Mouse (Mus musculus) heart, embryonic 11.5 days (tissue): ENCODE measurements around the gene Itm2c. TPM values are rescaled to one million over a fixed set of nuclear protein-coding genes. Genes with fewer than 3 reads are reported as not detected.

Experiments used
- ATAC-seq: fragments of 200-750 bp; cut with Nextera tagmentation; replicated peaks from 2 replicates; pipeline ENCODE4 v1.8.0; 2017; ENCODE audit warnings: moderate library complexity; ENCODE audit not compliant: insufficient number of reproducible peaks, low FRiP score, low TSS enrichment
- H3K27ac ChIP-seq: fragments of 300-500 bp; sonication (generic); 2 replicates; pipeline ENCODE4 v1.5.1; 2014; ENCODE audit warnings: mild to moderate bottlenecking, low read depth, low read length
- H3K27me3 ChIP-seq: fragments of 300-500 bp; sonication (generic); 2 replicates; pipeline ENCODE4 v1.6.1; 2014; ENCODE audit warnings: mild to moderate bottlenecking, low read length, mixed read lengths; ENCODE audit not compliant: control insufficient read depth, insufficient read depth
- H3K36me3 ChIP-seq: fragments of 300-500 bp; sonication (generic); 2 replicates; pipeline ENCODE4 v1.6.1; 2014; ENCODE audit warnings: mild to moderate bottlenecking, low read length, moderate library complexity, mixed read lengths; ENCODE audit not compliant: control insufficient read depth, insufficient read depth
- H3K4me1 ChIP-seq: fragments of 300-500 bp; sonication (generic); 2 replicates; pipeline ENCODE4 v1.6.1; 2014; ENCODE audit warnings: low read length; ENCODE audit not compliant: control insufficient read depth, insufficient read depth
- H3K4me2 ChIP-seq: fragments of 300-500 bp; sonication (generic); 2 replicates; pipeline ENCODE4 v1.6.1; 2014; ENCODE audit warnings: mild to moderate bottlenecking, moderate library complexity
- H3K4me3 ChIP-seq: fragments of 300-500 bp; sonication (generic); 2 replicates; pipeline ENCODE4 v1.5.1; 2014; ENCODE audit warnings: low read depth, low read length
- H3K9ac ChIP-seq: fragments of 300-500 bp; sonication (generic); 2 replicates; pipeline ENCODE4 v1.6.1; 2014; ENCODE audit warnings: mild to moderate bottlenecking, low read depth, low read length, moderate library complexity
- H3K9me3 ChIP-seq: fragments of 300-500 bp; sonication (generic); replicated peaks from 2 replicates; pipeline ENCODE4 v1.6.1; 2016; ENCODE audit warnings: low read length; ENCODE audit not compliant: control insufficient read depth
- WGBS: fragments of 180-500 bp; shearing (Covaris S2); extraction: QIAGEN DNeasy Blood & Tissue Kit; methylation state at CpG from one replicate; pipeline ENCODE4 v1.1.7; 2014; ENCODE audit not compliant: insufficient replicate concordance; 5-methylcytosine and 5-hydroxymethylcytosine counted together
- polyA plus RNA-seq: library from polyadenylated mRNA; unstranded; fragments of >200 nt; fragmentation: Nextera tagmentation; extraction: Ambion mirVana; gene quantifications from 2 replicates; pipeline ENCODE4 v1.2.1, GENCODE M21; 2014

Gene Itm2c
- polyA plus RNA-seq, 1 experiment from 2014 or later, result 146 TPM

DNA sequence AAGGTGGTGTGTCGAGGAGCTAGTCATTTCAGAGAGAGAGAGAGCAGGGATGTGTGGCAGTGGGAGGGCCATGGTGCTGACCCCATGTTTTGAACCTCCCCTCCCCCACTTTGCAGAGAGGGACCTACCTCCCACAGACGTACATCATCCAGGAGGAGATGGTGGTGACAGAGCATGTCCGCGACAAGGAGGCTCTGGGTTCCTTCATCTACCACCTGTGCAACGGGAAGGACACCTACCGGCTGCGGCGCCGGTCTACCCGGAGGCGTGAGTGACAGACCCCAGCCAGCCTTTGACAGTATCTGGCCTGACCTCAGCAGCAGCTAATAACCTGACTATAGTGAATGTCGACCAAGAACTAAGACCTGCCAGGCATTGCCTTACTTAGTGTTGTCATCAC lies 12.8 kb downstream of the Itm2c start:
- H3K4me1 ChIP-seq, result peaks cover 40% of the 10 kb centered on the region

DNA sequence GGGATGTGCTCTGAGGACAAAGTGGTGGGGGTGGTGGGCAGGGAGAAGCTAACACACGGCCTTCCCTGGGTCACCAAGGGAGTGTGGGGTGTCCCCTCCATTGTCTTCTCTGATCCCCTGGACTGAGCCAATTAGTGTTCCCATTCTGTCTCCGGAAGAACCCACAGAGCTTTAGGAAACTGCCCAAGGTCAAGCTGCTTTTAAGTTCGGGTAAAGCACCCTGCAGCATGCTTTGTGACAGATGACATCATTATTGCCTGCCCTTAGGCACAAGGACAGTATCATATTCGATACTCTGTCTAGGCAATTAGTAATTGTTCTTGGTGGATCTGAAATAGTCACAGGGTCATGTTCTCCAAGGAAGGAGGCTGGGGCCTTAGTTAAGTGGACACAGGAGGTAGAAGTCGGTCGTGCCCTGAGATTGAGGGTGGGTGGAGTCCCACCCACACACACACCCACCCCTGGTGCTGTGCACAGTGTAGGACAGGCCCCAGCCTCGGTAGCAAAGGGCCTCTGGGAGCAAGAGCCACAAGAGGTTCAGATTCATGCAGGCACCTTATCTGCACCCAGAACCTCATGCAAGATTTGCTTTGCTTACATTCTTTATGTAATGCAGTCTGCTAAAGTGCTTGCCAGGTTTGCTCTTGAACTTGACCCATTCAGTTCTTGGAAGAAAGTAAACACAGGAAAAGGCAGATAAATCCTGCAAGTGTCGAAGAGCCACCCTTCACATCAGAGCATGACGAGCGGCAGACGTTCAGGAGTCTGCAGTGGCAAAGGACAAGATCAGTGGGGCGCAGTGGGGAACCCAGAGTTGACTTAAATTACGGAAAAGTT lies 14.9 kb downstream of the Itm2c start:
- no peak overlapping the region for H3K4me2 ChIP-seq
- H3K4me3 ChIP-seq, result no peak overlapping the region
- 42% methylated on average over 13 of the region's 13 CpGs for WGBS
- no peak for ATAC-seq
- no peaks in the 10 kb centered on the region for H3K27me3 ChIP-seq
- no peak overlapping the region for H3K9ac ChIP-seq
- H3K36me3 ChIP-seq, result peaks cover 30% of the 10 kb centered on the region
- H3K27ac ChIP-seq, result 0 out of 2 replicates have a peak overlapping the region, but pooled peaks have one; percentile 46
- H3K4me1 ChIP-seq, result peaks cover 28% of the 10 kb centered on the region
- H3K9me3 ChIP-seq, result 0 out of 2 replicates have a peak, but pooled peaks cover 3% of the 10 kb centered on the region

More for the DNA sequence above, 12.8 kb downstream of the Itm2c start:
- Histone ChIP-seq H3K9me3 (0 out of 2 replicates have a peak, but pooled peaks cover 3% of the 10 kb centered on the region), H3K27me3 (no peaks in the 10 kb centered on the region), H3K27ac (0 out of 2 replicates have a peak overlapping the region, but pooled peaks have one; percentile 10), H3K4me2 (no peak overlapping the region), H3K4me3 (no peak overlapping the region), H3K9ac (no peak overlapping the region), H3K36me3 (peaks cover 36% of the 10 kb centered on the region)
- 43% methylated on average over 12 of the region's 12 CpGs for WGBS
- peak; percentile 75 for ATAC-seq

DNA sequence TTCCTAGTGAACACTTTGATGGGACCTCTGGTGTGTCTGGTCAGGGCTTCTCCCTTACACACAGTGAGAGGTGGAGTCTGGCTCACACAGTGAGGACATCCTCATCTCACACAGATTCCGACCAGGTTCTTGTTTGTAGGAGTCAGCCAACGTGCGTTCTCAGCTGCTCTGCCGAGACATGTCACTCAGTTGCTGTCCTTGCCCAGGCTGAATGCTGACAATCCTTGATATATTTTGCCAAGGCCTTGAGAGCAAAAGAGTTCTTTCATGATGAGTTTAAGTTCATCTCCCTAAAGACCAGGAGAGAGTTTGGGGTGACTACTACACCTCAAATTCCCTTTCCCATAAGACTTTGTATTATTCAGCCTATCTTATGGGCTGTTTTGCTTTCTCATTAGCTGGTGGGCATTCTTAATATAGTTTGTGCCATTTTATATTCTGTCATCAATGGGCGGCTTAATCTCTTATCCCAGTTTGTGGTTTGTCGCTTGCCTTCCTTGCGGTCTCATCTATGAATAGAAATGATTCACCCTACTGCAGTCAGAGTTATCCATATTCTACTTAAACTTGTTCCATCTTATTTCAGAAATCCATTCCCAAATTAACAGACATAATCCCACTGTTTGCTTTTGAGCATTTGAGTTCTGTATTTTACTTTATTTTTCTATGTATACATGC lies 19.1 kb downstream of the Itm2c start:
- no peak overlapping the region for H3K9ac ChIP-seq
- ATAC-seq, result no peak
- H3K4me3 ChIP-seq, result no peak overlapping the region
- 84% methylated on average over 7 of the region's 7 CpGs for WGBS
- peaks cover 12% of the 10 kb centered on the region for H3K4me1 ChIP-seq
- H3K27ac ChIP-seq, result no peak overlapping the region
- no peak overlapping the region for H3K4me2 ChIP-seq
- 0 out of 2 replicates have a peak, but pooled peaks cover 3% of the 10 kb centered on the region for H3K9me3 ChIP-seq
- H3K36me3 ChIP-seq, result peaks cover 2% of the 10 kb centered on the region; the same call in 1 of the 2 replicates
- H3K27me3 ChIP-seq, result no peaks in the 10 kb centered on the region

GRCm38 (mm10) chr1:85915890-85916289 lies 21.8 kb downstream of the Itm2c start:
- Histone ChIP-seq H3K27ac (no peak overlapping the region), H3K9ac (no peak overlapping the region), H3K27me3 (no peaks in the 10 kb centered on the region), H3K4me1 (no peaks in the 10 kb centered on the region), H3K4me3 (no peak overlapping the region), H3K36me3 (no peaks in the 10 kb centered on the region), H3K9me3 (0 out of 2 replicates have a peak, but pooled peaks cover 3% of the 10 kb centered on the region), H3K4me2 (no peak overlapping the region)
- no peak for ATAC-seq

DNA sequence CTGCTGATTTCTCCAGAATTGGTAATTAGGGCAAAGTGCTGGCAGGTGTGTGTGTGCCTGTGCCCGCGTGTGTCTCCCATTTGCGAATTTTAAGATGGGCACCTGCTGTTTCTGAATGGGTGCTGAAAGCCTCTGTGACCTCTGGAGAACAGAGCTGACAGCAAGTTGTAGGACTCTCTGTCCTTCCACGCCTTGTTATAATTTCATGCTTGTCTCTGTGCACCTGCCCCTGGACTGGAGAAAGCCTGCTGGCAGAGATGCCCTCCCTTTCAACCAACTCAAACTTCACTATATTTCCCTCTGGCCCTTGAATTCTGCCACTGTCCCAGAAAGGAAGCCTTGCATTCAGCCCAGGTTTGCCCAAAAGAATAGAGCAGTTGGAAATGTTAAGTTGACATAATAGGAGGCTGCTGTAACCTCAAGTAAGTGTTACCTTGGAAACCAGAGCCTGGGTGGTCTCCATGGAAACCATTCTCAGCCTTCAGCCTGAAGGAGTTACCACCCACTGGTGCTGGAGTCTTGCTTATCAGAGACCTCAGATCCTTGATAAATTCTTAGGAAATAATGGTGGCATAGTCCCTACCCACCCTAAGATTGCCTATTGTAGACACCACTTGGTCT lies 22.9 kb downstream of the Itm2c start:
- Histone ChIP-seq H3K9me3 (no peaks in the 10 kb centered on the region), H3K27ac (no peak overlapping the region), H3K4me2 (no peak overlapping the region), H3K36me3 (no peaks in the 10 kb centered on the region), H3K4me1 (no peaks in the 10 kb centered on the region), H3K27me3 (no peaks in the 10 kb centered on the region), H3K9ac (no peak overlapping the region), H3K4me3 (no peak overlapping the region)
- WGBS, result 61% methylated on average over 4 of the region's 4 CpGs
- ATAC-seq, result no peak

- H3K4me1 ChIP-seq, result no peaks in the 10 kb centered on the region
- H3K36me3 ChIP-seq, result no peaks in the 10 kb centered on the region
- WGBS, result 74% methylated on average over 7 of the region's 7 CpGs
- no peak overlapping the region for H3K4me2 ChIP-seq
- no peaks in the 10 kb centered on the region for H3K9me3 ChIP-seq
- no peak overlapping the region for H3K4me3 ChIP-seq
- ATAC-seq, result no peak
- H3K27ac ChIP-seq, result no peak overlapping the region
- no peaks in the 10 kb centered on the region for H3K27me3 ChIP-seq
- H3K9ac ChIP-seq, result no peak overlapping the region
Measured at GRCm38 (mm10) chr1:85919621-85920020, 25.5 kb downstream of the Itm2c start.

DNA sequence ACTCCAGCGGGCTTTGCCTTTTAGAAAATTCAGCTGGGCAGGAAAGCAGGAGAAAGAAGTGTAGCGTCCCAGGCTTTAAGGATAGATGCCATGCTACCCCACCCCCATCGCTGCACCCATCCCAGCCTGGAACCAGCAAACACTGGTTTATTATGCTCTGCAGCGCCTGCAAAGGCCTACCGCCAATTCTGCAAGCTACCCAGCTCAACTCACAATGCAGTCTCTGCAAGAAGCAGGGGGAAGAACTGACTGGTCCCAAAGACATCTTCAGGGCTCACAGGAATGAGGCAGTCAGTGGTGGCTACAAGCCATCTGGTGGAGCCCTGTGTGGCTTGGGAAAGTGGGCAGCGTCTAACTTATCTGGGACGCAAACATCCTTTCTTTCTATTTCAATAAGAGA lies 27.6 kb downstream of the Itm2c start:
- Histone ChIP-seq H3K27ac (no peak overlapping the region), H3K27me3 (no peaks in the 10 kb centered on the region), H3K9me3 (no peaks in the 10 kb centered on the region), H3K4me2 (no peak overlapping the region), H3K4me1 (no peaks in the 10 kb centered on the region), H3K36me3 (no peaks in the 10 kb centered on the region), H3K4me3 (no peak overlapping the region), H3K9ac (no peak overlapping the region)
- WGBS, result 83% methylated on average over 7 of the region's 7 CpGs
- no peak for ATAC-seq

DNA sequence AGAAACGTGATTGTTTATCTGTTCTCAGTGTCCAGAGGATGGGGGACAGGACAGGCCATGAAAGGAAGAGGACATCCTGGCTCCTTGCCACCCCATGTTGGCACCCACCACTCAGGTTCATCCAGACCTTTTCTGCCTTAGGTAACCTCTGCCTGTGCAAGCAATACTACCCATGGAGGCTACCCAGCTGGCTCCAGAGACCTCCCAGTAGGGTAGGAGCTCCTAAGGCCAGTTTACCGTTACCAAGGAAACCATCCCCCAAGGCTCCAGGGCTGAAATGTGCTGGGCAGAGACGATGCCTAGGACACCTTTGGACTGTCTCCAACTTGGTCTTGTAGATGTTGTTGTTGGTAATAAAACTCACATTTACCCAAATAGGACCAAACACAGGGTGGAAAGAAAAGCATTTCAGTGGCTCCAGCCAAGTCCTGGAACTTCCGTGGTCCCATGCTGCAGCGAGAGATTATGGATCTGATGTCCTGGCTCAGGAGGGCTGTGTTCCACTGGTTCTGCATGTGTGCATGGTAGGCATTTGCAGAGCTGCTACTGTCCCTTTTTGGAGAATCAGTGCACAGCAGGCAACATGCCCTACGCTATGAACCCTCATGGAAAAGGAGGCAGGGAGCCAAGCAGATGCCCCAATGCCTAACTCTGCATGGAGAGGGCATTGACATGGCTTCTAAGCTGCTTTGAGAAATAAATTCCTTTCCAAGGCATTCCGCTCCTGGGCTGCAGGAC lies 28.2 kb downstream of the Itm2c start:
- H3K4me2 ChIP-seq, result no peak overlapping the region
- no peaks in the 10 kb centered on the region for H3K27me3 ChIP-seq
- H3K27ac ChIP-seq, result no peak overlapping the region
- H3K4me1 ChIP-seq, result no peaks in the 10 kb centered on the region
- H3K9ac ChIP-seq, result no peak overlapping the region
- 70% methylated on average over 7 of the region's 7 CpGs for WGBS
- ATAC-seq, result no peak
- no peak overlapping the region for H3K4me3 ChIP-seq
- no peaks in the 10 kb centered on the region for H3K9me3 ChIP-seq
- no peaks in the 10 kb centered on the region for H3K36me3 ChIP-seq
